ENCODE assay signal across 9 mouse cellular contexts in genomic region chr4:135891539-135891938, GRCm38 (mm10). TPM values are rescaled to one million over a fixed set of nuclear protein-coding genes. Genes with fewer than 3 reads are reported as not detected.
"Had no signal": no experiment of that assay in that cellular context is flagged by ENCODE, and none has a peak within 500 bp of the region (broad histone marks: within the 10 kb centered on the region; RNA-seq: fewer than 3 reads in every experiment).

No protein-coding gene starts in this region.

- DNase-seq: kidney, adult 2 months; liver; liver, embryonic 13.5 days; liver, postnatal 0 days; thymus, adult 18-20 months; thymus, postnatal 14 days had no signal

- H3K4me3 ChIP-seq: left cerebral cortex, adult 2 months; liver, embryonic 13.5 days; midbrain, embryonic 15.5 days; neural tube, embryonic 13.5 days had no signal

- ATAC-seq: liver, postnatal 0 days; midbrain, embryonic 15.5 days had no signal

- H3K4me1 ChIP-seq: midbrain, embryonic 15.5 days; neural tube, embryonic 13.5 days had no signal

- H3K27ac ChIP-seq: left cerebral cortex, adult 2 months; liver, embryonic 13.5 days; midbrain, embryonic 15.5 days; neural tube, embryonic 13.5 days had no signal

RNA-seq across cellular contexts. Expression of gene Cnr2, which starts 3.7 kb away (rescaled TPM):
- polyA plus RNA-seq: midbrain, embryonic 15.5 days had no signal
